In the genomic region with DNA sequence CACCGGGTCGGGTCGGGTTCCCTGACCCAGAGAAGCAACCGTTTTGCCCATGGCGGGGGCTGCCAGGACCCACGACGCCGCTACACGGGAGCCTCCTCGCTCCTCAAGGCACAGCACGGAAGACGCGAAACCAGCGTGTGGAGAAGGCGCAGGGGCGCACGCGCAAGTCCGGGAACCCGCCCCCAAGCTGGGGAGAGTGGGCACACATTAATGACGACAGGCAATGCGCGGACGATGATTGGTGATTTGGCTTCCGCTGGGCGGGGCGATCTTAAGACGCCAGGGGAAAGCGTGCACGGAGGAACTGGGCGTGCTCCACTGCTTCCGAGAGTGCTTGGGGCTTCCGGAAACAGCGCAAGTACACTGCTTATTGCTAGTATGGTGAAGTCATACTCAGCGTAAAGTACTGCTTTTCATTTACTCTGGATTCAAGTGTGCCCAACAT, we compare ENCODE assay signal across 7 mouse cellular contexts. TPM values are rescaled to one million over a fixed set of nuclear protein-coding genes. Genes with fewer than 3 reads are reported as not detected.
A peak's percentile ranks its signal among the peaks of the same experiment; 100 is the strongest.
DNase-seq lines count a peak whose midpoint lies in the region; ATAC-seq lines count a peak whose summit lies in the region.

A gene (minus strand): TSS at position 101 of the 445 bp plus-strand sequence.

- peak within 1 kb of the TSS; percentile 69 for H3K4me3 ChIP-seq in embryonic facial prominence, embryonic 11.5 days (ENCODE audit: low read depth, low read length)
- H3K4me3 ChIP-seq in limb, embryonic 10.5 days, result peak within 1 kb of the TSS; percentile 91
- peak within 1 kb of the TSS; percentile 76 for H3K4me3 ChIP-seq in midbrain, embryonic 13.5 days (replicated peaks)

- peak within 1 kb of the TSS; percentile 69 for H3K9ac ChIP-seq in embryonic facial prominence, embryonic 11.5 days (replicated peaks; ENCODE audit: low read length)
- H3K9ac ChIP-seq in midbrain, embryonic 13.5 days (replicated peaks), result peak within 1 kb of the TSS; percentile 78

- under 1% methylated on average over 35 of the region's 35 CpGs for WGBS in embryonic facial prominence, embryonic 11.5 days
- under 1% methylated on average over 35 of the region's 35 CpGs for WGBS in limb, embryonic 10.5 days
- WGBS in midbrain, embryonic 13.5 days, result 0% methylated on average over 35 of the region's 35 CpGs

- H3K27ac ChIP-seq in embryonic facial prominence, embryonic 11.5 days (replicated peaks; ENCODE audit: low read depth, low read length), result no peak within 1 kb of the TSS
- peak within 1 kb of the TSS; percentile 77 for H3K27ac ChIP-seq in limb, embryonic 10.5 days
- H3K27ac ChIP-seq in midbrain, embryonic 13.5 days, result no peak within 1 kb of the TSS

- H3K27me3 ChIP-seq in embryonic facial prominence, embryonic 11.5 days (ENCODE audit: control insufficient read depth, insufficient read depth, low read length), result no peaks in the 10 kb centered on the region
- no peaks in the 10 kb centered on the region for H3K27me3 ChIP-seq in limb, embryonic 10.5 days (ENCODE audit: low read depth, poor library complexity, severe bottlenecking)
- no peaks in the 10 kb centered on the region for H3K27me3 ChIP-seq in midbrain, embryonic 13.5 days

- peak; percentile 99 for DNase-seq in adrenal gland, postnatal 14 days
- DNase-seq in embryonic facial prominence, embryonic 11.5 days (ENCODE audit: low spot score), result peak; percentile 99
- DNase-seq in kidney, adult 11 months, result peak; percentile 98
- DNase-seq in limb, embryonic 10.5 days (ENCODE audit: low spot score), result peak; percentile 96
- peak; percentile 93 for DNase-seq in spleen, adult 12 weeks (ENCODE audit: low spot score)

- H3K4me1 ChIP-seq in embryonic facial prominence, embryonic 11.5 days (ENCODE audit: control insufficient read depth, insufficient read depth, low read length), result no peaks in the 10 kb centered on the region
- H3K4me1 ChIP-seq in limb, embryonic 10.5 days, result peaks cover 14% of the 10 kb centered on the region
- peaks cover 18% of the 10 kb centered on the region for H3K4me1 ChIP-seq in midbrain, embryonic 13.5 days (replicated peaks)

- H3K36me3 ChIP-seq in embryonic facial prominence, embryonic 11.5 days (replicated peaks; ENCODE audit: control insufficient read depth, insufficient read depth, low read depth, low read length), result no peaks in the 10 kb centered on the region
- no peaks in the 10 kb centered on the region; the same call in 1 of the 2 replicates for H3K36me3 ChIP-seq in limb, embryonic 10.5 days
- no peaks in the 10 kb centered on the region for H3K36me3 ChIP-seq in midbrain, embryonic 13.5 days

- peak; percentile 98 for ATAC-seq in embryonic facial prominence, embryonic 11.5 days (replicated peaks; ENCODE audit: insufficient number of reproducible peaks, low FRiP score, low TSS enrichment, low read depth)
- peak; percentile 97 for ATAC-seq in granulocyte monocyte progenitor cell, adult 5-6 weeks (replicated peaks; ENCODE audit: poor library complexity, severe bottlenecking)
- peak; percentile 99 for ATAC-seq in midbrain, embryonic 13.5 days

- no peaks in the 10 kb centered on the region for H3K9me3 ChIP-seq in embryonic facial prominence, embryonic 11.5 days (replicated peaks; ENCODE audit: control insufficient read depth, low read length)
- H3K9me3 ChIP-seq in limb, embryonic 10.5 days (replicated peaks), result no peaks in the 10 kb centered on the region
- H3K9me3 ChIP-seq in midbrain, embryonic 13.5 days, result no peaks in the 10 kb centered on the region

- peak within 1 kb of the TSS; percentile 86 for H3K4me2 ChIP-seq in embryonic facial prominence, embryonic 11.5 days (ENCODE audit: low read depth, low read length)
- H3K4me2 ChIP-seq in midbrain, embryonic 13.5 days (replicated peaks), result peak within 1 kb of the TSS; percentile 95

RNA-seq across cellular contexts. Expression of the gene that starts here (rescaled TPM):
- 20.2 and 22.9 TPM in 2 replicates for total RNA-seq in adrenal gland, postnatal 14 days (2021)
- 33.7 and 37.4 TPM in 2 replicates for polyA plus RNA-seq in embryonic facial prominence, embryonic 11.5 days (2014; fragmentation: Nextera tagmentation; extraction: Ambion mirVana)
- 37.1 and 37.7 TPM in 2 replicates for total RNA-seq in granulocyte monocyte progenitor cell, adult 5-6 weeks (2014; fragmentation: Nextera tagmentation)
- total RNA-seq in granulocyte monocyte progenitor cell, adult 5-6 weeks (2017), result 70.1 and 77.2 TPM in 2 replicates
- 29.2 and 32.2 TPM in 2 replicates for polyA plus RNA-seq in limb, embryonic 10.5 days (2016; fragmentation: Nextera tagmentation; extraction: Ambion mirVana)
- 24.7 and 25.0 TPM in 2 replicates for polyA plus RNA-seq in midbrain, embryonic 13.5 days (2015; fragmentation: Nextera tagmentation; extraction: Ambion mirVana)
